Mouse (Mus musculus) liver, adult 2 months (tissue): ENCODE measurements around the gene Isoc2b. TPM values are rescaled to one million over a fixed set of nuclear protein-coding genes. Genes with fewer than 3 reads are reported as not detected.
"Not testable (repeated sequence)": the region's sequence is repeated elsewhere in the genome, so short reads cannot be mapped to it uniquely, and the experiment has no call there.

Source experiments
- DNase-seq: peaks from one replicate; pipeline ENCODE4 v3.0.0-alpha.2; 2011; ENCODE audit warnings: low read depth, low spot score; ENCODE audit errors: extremely low read depth
- H3K27ac ChIP-seq: fragments of 200-500 bp; replicated peaks from 2 replicates; pipeline ENCODE4 v1.5.1; 2012; ENCODE audit warnings: low read depth, mild to moderate bottlenecking, control low read depth, inconsistent platforms, low read length; ENCODE audit not compliant: insufficient read depth
- H3K27me3 ChIP-seq: fragments of 200-500 bp; 2 replicates; pipeline ENCODE4 v1.6.1; 2012; ENCODE audit warnings: mild to moderate bottlenecking, moderate library complexity, low read length, inconsistent platforms; ENCODE audit not compliant: control insufficient read depth, insufficient read depth
- H3K36me3 ChIP-seq: fragments of 200-500 bp; 2 replicates; pipeline ENCODE4 v1.6.1; 2012; ENCODE audit warnings: low read length, inconsistent platforms; ENCODE audit not compliant: control insufficient read depth, insufficient read depth
- H3K4me1 ChIP-seq: fragments of 200-500 bp; 2 replicates; pipeline ENCODE4 v1.6.1; 2011; ENCODE audit warnings: low read length; ENCODE audit not compliant: control insufficient read depth, insufficient read depth
- H3K4me3 ChIP-seq: fragments of 200-500 bp; 2 replicates; pipeline ENCODE4 v1.5.1; 2011; ENCODE audit warnings: low read depth, mild to moderate bottlenecking, control low read depth, low read length, moderate library complexity; ENCODE audit not compliant: insufficient read depth
- H3K79me2 ChIP-seq: fragments of 200-500 bp; 2 replicates; pipeline ENCODE4 v1.6.1; 2012; ENCODE audit warnings: inconsistent platforms, mild to moderate bottlenecking, low read length, moderate library complexity; ENCODE audit not compliant: control insufficient read depth, insufficient read depth
- H3K9ac ChIP-seq: fragments of 200-500 bp; 2 replicates; pipeline ENCODE4 v1.6.1; 2012; ENCODE audit warnings: low read depth, mild to moderate bottlenecking, control low read depth, inconsistent platforms, low read length
- CTCF ChIP-seq: fragments of 200-500 bp; IDR thresholded peaks from 2 replicates; pipeline ENCODE4 v1.5.1; 2011; ENCODE audit warnings: low read depth, low read length, control low read depth
- POLR2A ChIP-seq: fragments of 200-500 bp; IDR thresholded peaks from 2 replicates; pipeline ENCODE4 v1.6.1; 2011; ENCODE audit warnings: low read length, control low read depth; ENCODE audit not compliant: insufficient read depth; ENCODE audit errors: extremely low read depth
- WGBS: fragments of 180-500 bp; shearing (Covaris S2); methylation state at CpG from one replicate; pipeline ENCODE4 v1.1.7; 2018; 5-methylcytosine and 5-hydroxymethylcytosine counted together
- polyA plus RNA-seq: library from polyadenylated mRNA; depleted of rRNA; stranded (reverse); fragments of >200 nt; gene quantifications from 2 replicates; pipeline ENCODE4 v1.2.3, GENCODE M21; 2012
- total RNA-seq: library from RNA; depleted of rRNA; stranded (reverse); fragments of >200 nt; gene quantifications from 2 replicates; pipeline ENCODE4 v1.2.3, GENCODE M21; 2014

Isoc2b gene
- total and polyA plus RNA-seq, 2 experiments = 34.6 to 40.2 TPM

- Histone ChIP-seq H3K27ac (no peak overlapping the region), H3K9ac (no peak overlapping the region), H3K79me2 (no peaks in the 10 kb centered on the region), H3K4me3 (no peak overlapping the region), H3K36me3 (no peaks in the 10 kb centered on the region), H3K27me3 (no peaks in the 10 kb centered on the region), H3K4me1 (no peaks in the 10 kb centered on the region)
- TF ChIP-seq CTCF (no peak), POLR2A (no peak)
- no peak for DNase-seq
- 92% methylated on average over 4 of the region's 4 CpGs for WGBS
Measured at GRCm38 (mm10) chr7:4821690-4822089, 48.4 kb downstream of the Isoc2b start.

- H3K79me2 ChIP-seq, H3K9ac ChIP-seq, H3K4me3 ChIP-seq, H3K27ac ChIP-seq, DNase-seq, H3K27me3 ChIP-seq, H3K36me3 ChIP-seq, H3K4me1 ChIP-seq: not testable (repeated sequence)
- WGBS = 88% methylated on average over 7 of the region's 7 CpGs
Measured at GRCm38 (mm10) chr7:4820925-4821324, 49.1 kb downstream of the Isoc2b start.

- H3K27ac ChIP-seq = no peak overlapping the region
- peaks cover 4% of the 10 kb centered on the region; the same call in 1 of the 2 replicates for H3K79me2 ChIP-seq
- DNase-seq = no peak
- TF ChIP-seq POLR2A (no peak), CTCF (no peak)
- no peak overlapping the region for H3K9ac ChIP-seq
- no peaks in the 10 kb centered on the region for H3K36me3 ChIP-seq
- no peak overlapping the region for H3K4me3 ChIP-seq
- H3K27me3 ChIP-seq = no peaks in the 10 kb centered on the region
- peaks cover 8% of the 10 kb centered on the region; the same call in 1 of the 2 replicates for H3K4me1 ChIP-seq
Measured at GRCm38 (mm10) chr7:4816559-4816958, 53.5 kb downstream of the Isoc2b start.

GRCm38 (mm10) chr7:4813105-4813791 lies 56.8 kb downstream of the Isoc2b start:
- Histone ChIP-seq H3K27me3 (no peaks in the 10 kb centered on the region), H3K27ac (peak overlapping the region; percentile 92), H3K9ac (peak overlapping the region; percentile 85), H3K36me3 (peaks cover 13% of the 10 kb centered on the region), H3K4me1 (peaks cover 17% of the 10 kb centered on the region), H3K4me3 (peak overlapping the region; percentile 67), H3K79me2 (peaks cover 10% of the 10 kb centered on the region; the same call in 1 of the 2 replicates)
- WGBS = 4% methylated on average over 8 of the region's 8 CpGs
- TF ChIP-seq POLR2A (no peak), CTCF (no peak)
- DNase-seq = peak; percentile 24

GRCm38 (mm10) chr7:4812303-4813104 lies 57.6 kb downstream of the Isoc2b start, which contains the start of gene Ube2s:
Gene Ube2s (minus strand): TSS chr7:4812590.
- WGBS = under 1% methylated on average over 62 of the region's 62 CpGs
- peak within 1 kb of the TSS; percentile 91 for H3K9ac ChIP-seq
- peak within 1 kb of the TSS; percentile 92 for H3K27ac ChIP-seq
- peak; percentile 100 for DNase-seq
- peaks cover 17% of the 10 kb centered on the region for H3K4me1 ChIP-seq
- peaks cover 16% of the 10 kb centered on the region for H3K36me3 ChIP-seq
- H3K27me3 ChIP-seq = no peaks in the 10 kb centered on the region
- TF ChIP-seq POLR2A (peak; percentile 73), CTCF (no peak)
- peaks cover 10% of the 10 kb centered on the region; the same call in 1 of the 2 replicates for H3K79me2 ChIP-seq
- peak within 1 kb of the TSS; percentile 92 for H3K4me3 ChIP-seq

- WGBS = under 1% methylated on average over 36 of the region's 36 CpGs
- peaks cover 10% of the 10 kb centered on the region; the same call in 1 of the 2 replicates for H3K79me2 ChIP-seq
- peaks cover 17% of the 10 kb centered on the region for H3K4me1 ChIP-seq
- H3K9ac ChIP-seq = peak overlapping the region; percentile 91
- H3K27me3 ChIP-seq = no peaks in the 10 kb centered on the region
- H3K4me3 ChIP-seq = peak overlapping the region; percentile 92
- H3K27ac ChIP-seq = peak overlapping the region; percentile 40
- TF ChIP-seq POLR2A = no peak
- no peak for TF ChIP-seq CTCF
- DNase-seq = no peak
- peaks cover 22% of the 10 kb centered on the region for H3K36me3 ChIP-seq
Measured at GRCm38 (mm10) chr7:4811842-4812302, 58.2 kb downstream of the Isoc2b start.

- 47% methylated on average over 10 of the region's 10 CpGs for whole genome bisulfite sequencing
- peaks cover 29% of the 10 kb centered on the region for H3K36me3 ChIP-seq
- peaks cover 17% of the 10 kb centered on the region for H3K4me1 ChIP-seq
- H3K4me3 ChIP-seq = peak overlapping the region; percentile 92
- H3K27me3 ChIP-seq, H3K27ac ChIP-seq, DNase-seq: not testable (repeated sequence)
- peak overlapping the region; percentile 91 for H3K9ac ChIP-seq
- H3K79me2 ChIP-seq = peaks cover 10% of the 10 kb centered on the region; the same call in 1 of the 2 replicates
Measured at GRCm38 (mm10) chr7:4811131-4811530, 58.9 kb downstream of the Isoc2b start.
